Mouse (Mus musculus) left cerebral cortex, adult 2 months (tissue): ENCODE measurements around the gene Tmem220. TPM values are rescaled to one million over a fixed set of nuclear protein-coding genes. Genes with fewer than 3 reads are reported as not detected.
"Not testable (repeated sequence)": the region's sequence is repeated elsewhere in the genome, so short reads cannot be mapped to it uniquely, and the experiment has no call there.

Experiments used
- DNase-seq, 2 experiments: peaks; one replicate each; pipeline ENCODE4 v3.0.0; 2021 to 2022; ENCODE audit warnings: low spot score in 2 of 2, mixed read lengths in 1 of 2; ENCODE audit errors: extremely low spot score in 1 of 2
- H3K27ac ChIP-seq: fragments of 200-600 bp; 2 replicates; pipeline ENCODE4 v1.8.1; 2022
- H3K4me3 ChIP-seq: fragments of 200-600 bp; 2 replicates; pipeline ENCODE4 v1.8.1; 2022
- CTCF ChIP-seq: fragments of 200-600 bp; IDR thresholded peaks from 2 replicates; pipeline ENCODE4 v1.8.1; 2022; ENCODE audit warnings: antibody characterized with exemption, mild to moderate bottlenecking, moderate library complexity
- intact Hi-C: fragments of 180-260 bp; cut with DNase I; formaldehyde crosslinking; loops from one replicate; pipeline ENCODE4 v1.15.1; 2025
- total RNA-seq, 2 experiments: library from RNA; stranded (reverse); gene quantifications; 2 replicates each; pipeline ENCODE4 v1.2.3; 2021

Gene Tmem220
- total RNA-seq, 2 experiments from 2014 or later: 0.56 to 0.79 TPM

DNA sequence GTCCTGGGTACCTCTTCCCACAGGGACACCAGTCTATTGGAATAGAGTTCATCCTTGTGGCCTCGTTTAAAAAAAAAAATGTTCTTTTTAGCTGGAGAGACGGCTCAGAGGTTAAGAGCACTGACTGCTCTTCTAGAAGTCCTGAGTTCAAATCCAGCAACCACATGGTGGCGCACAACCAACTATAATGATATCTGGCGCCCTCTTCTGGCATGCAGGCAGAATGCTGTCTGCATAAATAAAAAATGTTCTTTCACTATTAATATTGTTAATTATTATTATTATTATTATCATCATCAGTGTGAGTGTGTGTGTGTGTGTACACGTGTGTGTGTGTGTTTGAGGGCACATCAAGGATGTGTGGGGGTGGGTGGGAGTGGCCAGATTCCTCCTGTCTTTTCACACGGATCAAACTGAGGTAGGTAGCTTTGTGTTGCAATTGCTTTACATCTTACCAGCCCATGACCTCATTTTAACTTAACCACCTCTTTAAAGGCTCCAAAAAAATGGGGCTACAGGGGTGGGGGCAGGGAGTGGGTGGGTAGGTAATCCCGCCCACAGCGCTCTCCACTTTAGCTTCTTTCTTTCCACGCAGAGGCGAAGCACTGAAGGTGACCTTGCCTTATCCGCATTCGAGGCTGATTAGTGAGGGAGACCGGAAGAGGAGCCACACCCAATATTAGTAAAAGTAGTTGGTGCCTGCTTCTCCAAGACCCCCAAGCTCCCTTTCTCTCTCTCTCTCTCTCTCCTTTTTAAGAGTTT is 2.4 kb upstream of the Tmem220 start:
- peak; percentile 54 for TF ChIP-seq CTCF
- Histone ChIP-seq H3K4me3 (no peak overlapping the region), H3K27ac (no peak overlapping the region)
- intact Hi-C loops: no loop called here
- DNase-seq: no peak

DNA sequence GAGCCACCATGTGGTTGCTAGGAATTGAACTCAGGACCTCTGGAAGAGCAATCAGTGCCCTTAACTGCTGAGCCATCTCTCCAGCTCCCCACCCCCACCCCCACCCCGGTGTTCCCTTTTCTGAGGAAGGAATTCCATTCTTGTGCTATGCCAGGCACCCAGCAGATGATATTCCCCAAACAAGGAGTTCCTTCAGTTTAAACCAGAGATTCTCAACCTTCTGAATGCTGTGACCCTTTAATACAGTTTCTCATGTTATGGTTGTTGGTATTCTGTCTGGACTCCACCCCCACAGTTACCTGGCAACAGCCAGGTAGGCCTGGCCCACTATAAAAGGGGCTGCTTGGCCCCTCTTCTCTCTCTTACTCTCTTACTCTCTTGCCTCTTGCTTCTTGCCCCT is 1.8 kb upstream of the Tmem220 start:
- H3K4me3 ChIP-seq, DNase-seq, H3K27ac ChIP-seq, intact Hi-C loops: not testable (repeated sequence)

GRCm38 (mm10) chr11:67023802-67024340 is 1.1 kb upstream of the Tmem220 start:
- no peak overlapping the region for H3K27ac ChIP-seq
- no peak for DNase-seq
- H3K4me3 ChIP-seq: no peak overlapping the region
- no peak for TF ChIP-seq CTCF
- intact Hi-C loops: loop anchor here (1.0 kb wide), 2 partner anchors 61 to 77 kb away; no protein-coding TSS in a partner anchor

GRCm38 (mm10) chr11:67030904-67031602 is 6.1 kb downstream of the Tmem220 start:
- Histone ChIP-seq H3K4me3 (no peak overlapping the region), H3K27ac (no peak overlapping the region)
- intact Hi-C loops: no loop called here
- TF ChIP-seq CTCF: no peak; the same call in 1 of the 2 replicates
- no peak for DNase-seq

DNA sequence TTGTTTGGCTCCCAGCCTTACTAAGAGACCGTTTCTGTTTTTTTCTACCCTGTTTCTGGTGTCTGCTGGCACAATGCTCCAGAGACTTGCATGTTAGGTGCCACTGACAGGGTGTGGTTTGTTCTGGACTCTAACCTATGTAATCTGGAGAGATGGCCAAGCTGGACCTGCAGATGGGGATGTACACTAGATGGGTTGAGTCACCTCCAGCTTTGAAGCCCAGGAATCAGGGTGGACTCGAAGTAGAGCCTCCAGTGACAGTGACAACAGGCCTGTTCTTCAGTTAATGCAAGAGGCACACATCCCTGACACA is 6.6 kb downstream of the Tmem220 start:
- intact Hi-C loops: no loop called here
- Histone ChIP-seq H3K27ac (no peak overlapping the region), H3K4me3 (no peak overlapping the region)
- DNase-seq: no peak
- no peak for TF ChIP-seq CTCF

DNA sequence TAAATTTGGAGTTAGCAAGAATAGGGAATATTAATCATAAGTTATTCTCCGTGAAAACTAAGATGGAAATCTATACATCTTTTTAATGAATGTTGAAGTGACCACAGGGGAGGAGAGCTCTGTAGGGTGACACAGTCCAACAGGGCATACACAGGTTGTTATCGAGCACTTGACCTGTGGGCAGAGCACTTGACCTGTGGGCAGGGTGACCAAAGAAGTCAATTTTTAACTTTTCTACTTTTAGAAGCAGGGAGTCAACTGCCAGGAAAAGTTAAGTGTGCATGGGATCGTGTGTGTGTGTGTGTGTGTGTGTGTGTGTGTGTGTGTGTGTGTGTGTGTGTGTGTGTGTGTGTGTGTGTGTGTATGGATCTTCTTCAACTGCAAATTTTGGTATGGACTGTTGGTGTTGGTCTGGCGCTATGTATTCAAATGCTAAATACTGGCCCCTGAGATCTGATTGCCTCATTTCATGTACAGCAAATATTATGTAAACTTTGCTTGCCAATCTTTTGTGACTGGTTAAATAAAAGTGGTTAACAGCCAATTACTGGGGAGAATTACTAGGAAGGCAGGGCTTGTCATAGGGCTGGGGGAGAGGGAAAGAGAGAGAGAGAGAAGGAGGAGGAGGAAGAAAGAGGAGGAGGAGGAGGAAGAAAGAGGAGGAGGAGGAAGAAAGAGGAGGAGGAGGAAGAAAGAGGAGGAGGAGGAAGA is 10.0 kb downstream of the Tmem220 start:
- Histone ChIP-seq H3K4me3 (no peak overlapping the region), H3K27ac (no peak overlapping the region)
- no peak for DNase-seq
- intact Hi-C loops: no loop called here
- no peak for TF ChIP-seq CTCF

- no peak overlapping the region for H3K4me3 ChIP-seq
- no peak for DNase-seq
- TF ChIP-seq CTCF: no peak
- intact Hi-C loops: no loop called here
- H3K27ac ChIP-seq: no peak overlapping the region
These were observed 11.3 kb downstream of the Tmem220 start for GRCm38 (mm10) chr11:67036229-67036628.

- DNase-seq: no peak
- Histone ChIP-seq H3K27ac (no peak overlapping the region), H3K4me3 (no peak overlapping the region)
- no peak for TF ChIP-seq CTCF
- intact Hi-C loops: no loop called here
These were observed 11.9 kb downstream of the Tmem220 start for GRCm38 (mm10) chr11:67036892-67037291.

DNA sequence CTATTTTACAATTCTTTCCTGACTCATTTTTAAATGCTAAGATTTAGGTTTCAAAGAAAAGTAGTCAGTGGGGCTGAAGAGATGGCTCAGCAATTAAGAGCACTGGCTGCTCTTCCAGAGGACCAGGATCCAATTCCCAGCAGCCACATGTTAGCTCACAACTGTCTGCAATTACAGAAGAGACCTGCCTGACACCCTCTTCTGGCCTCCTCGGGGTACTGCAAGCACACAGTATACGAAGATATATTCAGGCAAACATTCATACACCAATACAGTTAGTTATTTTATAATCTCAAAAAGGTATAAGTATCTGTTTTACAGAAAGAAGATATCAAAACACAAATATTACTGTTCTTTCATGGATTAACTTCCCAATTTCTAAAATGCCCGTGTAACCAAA is 14.8 kb downstream of the Tmem220 start:
- intact Hi-C loops: no loop called here
- H3K4me3 ChIP-seq: no peak overlapping the region
- DNase-seq: no peak
- H3K27ac ChIP-seq: no peak overlapping the region
- peak; percentile 29 for TF ChIP-seq CTCF

- intact Hi-C loops: no loop called here
- Histone ChIP-seq H3K27ac (no peak overlapping the region), H3K4me3 (no peak overlapping the region)
- DNase-seq: no peak
- TF ChIP-seq CTCF: no peak
These were observed 15.5 kb downstream of the Tmem220 start for GRCm38 (mm10) chr11:67040483-67040882.

DNA sequence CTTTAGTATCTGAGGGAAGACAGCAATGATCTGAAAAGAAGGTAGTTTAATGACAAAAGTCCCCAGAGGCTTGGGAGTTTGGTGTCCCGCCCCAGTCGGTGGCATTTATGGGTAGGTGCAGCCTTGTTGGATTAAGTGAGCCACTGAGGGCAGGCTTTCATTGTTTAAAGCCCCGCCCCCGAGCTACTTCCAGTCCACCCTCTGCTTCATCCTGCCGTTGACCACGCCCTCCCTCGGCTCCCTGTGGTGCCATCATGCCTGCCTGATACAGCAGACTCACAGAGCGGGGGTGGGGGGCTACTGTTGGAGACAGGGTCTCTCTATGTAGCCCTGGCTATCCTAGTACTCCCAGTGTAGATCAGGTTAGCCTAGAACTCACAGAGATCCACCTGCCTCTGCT is 18.1 kb downstream of the Tmem220 start:
- no peak for TF ChIP-seq CTCF
- no peak overlapping the region for H3K27ac ChIP-seq
- intact Hi-C loops: no loop called here

GRCm38 (mm10) chr11:67044959-67045358 is 20.0 kb downstream of the Tmem220 start:
- no peak for TF ChIP-seq CTCF
- Histone ChIP-seq H3K27ac (no peak overlapping the region), H3K4me3 (no peak overlapping the region)
- intact Hi-C loops: no loop called here
- no peak for DNase-seq

More for the DNA sequence above, 18.1 kb downstream of the Tmem220 start:
- no peak for DNase-seq
- no peak overlapping the region for H3K4me3 ChIP-seq
